Mouse (Mus musculus): ENCODE measurements around the gene Itsn2. TPM values are rescaled to one million over a fixed set of nuclear protein-coding genes. Genes with fewer than 3 reads are reported as not detected.
"Not testable (repeated sequence)": the region's sequence is repeated elsewhere in the genome, so short reads cannot be mapped to it uniquely, and the experiment has no call there.

Itsn2 gene
- polyA plus RNA-seq, 1 experiment from 2014 or later = 20.6 TPM

GRCm38 (mm10) chr12:4685441-4685840, 93.0 kb downstream of the Itsn2 start:
- H3K36me3 ChIP-seq (ENCODE audit: control insufficient read depth, insufficient read depth, low read length) = no peaks in the 10 kb centered on the region
- H3K9me3 ChIP-seq (ENCODE audit: control insufficient read depth, low read length) = no peaks in the 10 kb centered on the region
- no peak overlapping the region for H3K9ac ChIP-seq (ENCODE audit: low read depth, low read length)
- DNase-seq (ENCODE audit: low spot score) = no peak
- no peak overlapping the region for H3K27ac ChIP-seq (ENCODE audit: low read depth, low read length)
- no peak overlapping the region for H3K4me3 ChIP-seq (ENCODE audit: low read depth, low read length)
- no peaks in the 10 kb centered on the region for H3K27me3 ChIP-seq (ENCODE audit: control insufficient read depth, insufficient read depth, low read length)
- H3K4me2 ChIP-seq (replicated peaks; ENCODE audit: low read depth, low read length) = no peak overlapping the region
- H3K4me1 ChIP-seq (replicated peaks; ENCODE audit: control insufficient read depth, insufficient read depth, low read length) = no peaks in the 10 kb centered on the region
- 88% methylated on average over 4 of the region's 4 CpGs for WGBS
- ATAC-seq (ENCODE audit: low FRiP score) = no peak

GRCm38 (mm10) chr12:4688386-4688785, 95.9 kb downstream of the Itsn2 start:
- Histone ChIP-seq H3K4me2 (replicated peaks; ENCODE audit: low read depth, low read length) (no peak overlapping the region), H3K9me3 (ENCODE audit: control insufficient read depth, low read length) (no peaks in the 10 kb centered on the region), H3K4me3 (ENCODE audit: low read depth, low read length) (no peak overlapping the region), H3K27ac (ENCODE audit: low read depth, low read length) (no peak overlapping the region), H3K36me3 (ENCODE audit: control insufficient read depth, insufficient read depth, low read length) (no peaks in the 10 kb centered on the region), H3K27me3 (ENCODE audit: control insufficient read depth, insufficient read depth, low read length) (no peaks in the 10 kb centered on the region), H3K4me1 (replicated peaks; ENCODE audit: control insufficient read depth, insufficient read depth, low read length) (no peaks in the 10 kb centered on the region), H3K9ac (ENCODE audit: low read depth, low read length) (no peak overlapping the region)
- DNase-seq (ENCODE audit: low spot score) (no peak), ATAC-seq (ENCODE audit: low FRiP score) (no peak)
- 95% methylated on average over 2 of the region's 2 CpGs for WGBS

GRCm38 (mm10) chr12:4689341-4689740, 96.9 kb downstream of the Itsn2 start:
- WGBS = 92% methylated on average over 14 of the region's 14 CpGs

GRCm38 (mm10) chr12:4691193-4691592, 98.8 kb downstream of the Itsn2 start:
- no peak overlapping the region for H3K4me2 ChIP-seq (replicated peaks; ENCODE audit: low read depth, low read length)
- no peaks in the 10 kb centered on the region for H3K36me3 ChIP-seq (ENCODE audit: control insufficient read depth, insufficient read depth, low read length)
- DNase-seq (ENCODE audit: low spot score) = no peak
- ATAC-seq (ENCODE audit: low FRiP score) = no peak
- WGBS = 79% methylated on average over 3 of the region's 3 CpGs
- H3K9me3 ChIP-seq (ENCODE audit: control insufficient read depth, low read length) = no peaks in the 10 kb centered on the region
- no peak overlapping the region for H3K4me3 ChIP-seq (ENCODE audit: low read depth, low read length)
- H3K9ac ChIP-seq (ENCODE audit: low read depth, low read length) = no peak overlapping the region
- H3K4me1 ChIP-seq (replicated peaks; ENCODE audit: control insufficient read depth, insufficient read depth, low read length) = no peaks in the 10 kb centered on the region
- no peaks in the 10 kb centered on the region for H3K27me3 ChIP-seq (ENCODE audit: control insufficient read depth, insufficient read depth, low read length)
- H3K27ac ChIP-seq (ENCODE audit: low read depth, low read length) = no peak overlapping the region

More at GRCm38 (mm10) chr12:4689341-4689740, 96.9 kb downstream of the Itsn2 start:
- Histone ChIP-seq H3K4me2 (replicated peaks; ENCODE audit: low read depth, low read length) (no peak overlapping the region), H3K9me3 (ENCODE audit: control insufficient read depth, low read length) (no peaks in the 10 kb centered on the region), H3K36me3 (ENCODE audit: control insufficient read depth, insufficient read depth, low read length) (no peaks in the 10 kb centered on the region), H3K27ac (ENCODE audit: low read depth, low read length) (no peak overlapping the region), H3K9ac (ENCODE audit: low read depth, low read length) (no peak overlapping the region), H3K27me3 (ENCODE audit: control insufficient read depth, insufficient read depth, low read length) (no peaks in the 10 kb centered on the region), H3K4me1 (replicated peaks; ENCODE audit: control insufficient read depth, insufficient read depth, low read length) (no peaks in the 10 kb centered on the region), H3K4me3 (ENCODE audit: low read depth, low read length) (no peak overlapping the region)
- DNase-seq (ENCODE audit: low spot score) = no peak
- ATAC-seq (ENCODE audit: low FRiP score) = no peak

GRCm38 (mm10) chr12:4694534-4694933, 102.1 kb downstream of the Itsn2 start:
- Histone ChIP-seq H3K4me2 (replicated peaks; ENCODE audit: low read depth, low read length) (no peak overlapping the region), H3K27me3 (ENCODE audit: control insufficient read depth, insufficient read depth, low read length) (no peaks in the 10 kb centered on the region), H3K27ac (ENCODE audit: low read depth, low read length) (no peak overlapping the region), H3K4me3 (ENCODE audit: low read depth, low read length) (no peak overlapping the region), H3K9me3 (ENCODE audit: control insufficient read depth, low read length) (no peaks in the 10 kb centered on the region), H3K9ac (ENCODE audit: low read depth, low read length) (no peak overlapping the region), H3K36me3 (ENCODE audit: control insufficient read depth, insufficient read depth, low read length) (no peaks in the 10 kb centered on the region), H3K4me1 (replicated peaks; ENCODE audit: control insufficient read depth, insufficient read depth, low read length) (no peaks in the 10 kb centered on the region)
- 80% methylated on average over 1 of the region's 1 CpGs for WGBS
- no peak for ATAC-seq (ENCODE audit: low FRiP score)
- DNase-seq (ENCODE audit: low spot score) = no peak

GRCm38 (mm10) chr12:4705626-4706025, 113.2 kb downstream of the Itsn2 start:
- ATAC-seq (ENCODE audit: low FRiP score); DNase-seq (ENCODE audit: low spot score): not testable (repeated sequence)
- WGBS = 79% methylated on average over 6 of the region's 6 CpGs

GRCm38 (mm10) chr12:4706175-4706574, 113.7 kb downstream of the Itsn2 start:
- H3K4me1 ChIP-seq (replicated peaks; ENCODE audit: control insufficient read depth, insufficient read depth, low read length) = no peaks in the 10 kb centered on the region
- no peak overlapping the region for H3K9ac ChIP-seq (ENCODE audit: low read depth, low read length)
- no peak for DNase-seq (ENCODE audit: low spot score)
- no peaks in the 10 kb centered on the region for H3K36me3 ChIP-seq (ENCODE audit: control insufficient read depth, insufficient read depth, low read length)
- H3K4me2 ChIP-seq (replicated peaks; ENCODE audit: low read depth, low read length) = no peak overlapping the region
- WGBS = 93% methylated on average over 5 of the region's 5 CpGs
- no peak overlapping the region for H3K4me3 ChIP-seq (ENCODE audit: low read depth, low read length)
- no peak overlapping the region for H3K27ac ChIP-seq (ENCODE audit: low read depth, low read length)
- H3K27me3 ChIP-seq (ENCODE audit: control insufficient read depth, insufficient read depth, low read length) = no peaks in the 10 kb centered on the region
- ATAC-seq (ENCODE audit: low FRiP score) = no peak
- H3K9me3 ChIP-seq (ENCODE audit: control insufficient read depth, low read length) = no peaks in the 10 kb centered on the region

More at GRCm38 (mm10) chr12:4705626-4706025, 113.2 kb downstream of the Itsn2 start:
- H3K4me1 ChIP-seq (replicated peaks; ENCODE audit: control insufficient read depth, insufficient read depth, low read length); H3K9me3 ChIP-seq (ENCODE audit: control insufficient read depth, low read length); H3K4me2 ChIP-seq (replicated peaks; ENCODE audit: low read depth, low read length); H3K4me3 ChIP-seq (ENCODE audit: low read depth, low read length); H3K36me3 ChIP-seq (ENCODE audit: control insufficient read depth, insufficient read depth, low read length); H3K9ac ChIP-seq (ENCODE audit: low read depth, low read length); H3K27ac ChIP-seq (ENCODE audit: low read depth, low read length); H3K27me3 ChIP-seq (ENCODE audit: control insufficient read depth, insufficient read depth, low read length): not testable (repeated sequence)

- Histone ChIP-seq H3K27me3 (ENCODE audit: control insufficient read depth, insufficient read depth, low read length) (no peaks in the 10 kb centered on the region), H3K4me1 (replicated peaks; ENCODE audit: control insufficient read depth, insufficient read depth, low read length) (no peaks in the 10 kb centered on the region), H3K36me3 (ENCODE audit: control insufficient read depth, insufficient read depth, low read length) (no peaks in the 10 kb centered on the region), H3K4me2 (replicated peaks; ENCODE audit: low read depth, low read length) (no peak overlapping the region), H3K9ac (ENCODE audit: low read depth, low read length) (no peak overlapping the region), H3K4me3 (ENCODE audit: low read depth, low read length) (no peak overlapping the region), H3K9me3 (ENCODE audit: control insufficient read depth, low read length) (no peaks in the 10 kb centered on the region), H3K27ac (ENCODE audit: low read depth, low read length) (no peak overlapping the region)
- ATAC-seq (ENCODE audit: low FRiP score) = no peak
- DNase-seq (ENCODE audit: low spot score) = no peak
- 85% methylated on average over 10 of the region's 10 CpGs for WGBS
These were observed 114.5 kb downstream of the Itsn2 start for GRCm38 (mm10) chr12:4706901-4707300.

GRCm38 (mm10) chr12:4707488-4708017, 115.1 kb downstream of the Itsn2 start:
- no peaks in the 10 kb centered on the region for H3K9me3 ChIP-seq (ENCODE audit: control insufficient read depth, low read length)
- DNase-seq (ENCODE audit: low spot score) = no peak
- 95% methylated on average over 14 of the region's 14 CpGs for WGBS

More at GRCm38 (mm10) chr12:4707488-4708017, 115.1 kb downstream of the Itsn2 start:
- H3K4me1 ChIP-seq (replicated peaks; ENCODE audit: control insufficient read depth, insufficient read depth, low read length) = no peaks in the 10 kb centered on the region
- no peak for ATAC-seq (ENCODE audit: low FRiP score)
- no peak overlapping the region for H3K4me2 ChIP-seq (replicated peaks; ENCODE audit: low read depth, low read length)
- no peak overlapping the region for H3K27ac ChIP-seq (ENCODE audit: low read depth, low read length)
- no peak overlapping the region for H3K4me3 ChIP-seq (ENCODE audit: low read depth, low read length)
- H3K9ac ChIP-seq (ENCODE audit: low read depth, low read length) = no peak overlapping the region
- H3K27me3 ChIP-seq (ENCODE audit: control insufficient read depth, insufficient read depth, low read length) = no peaks in the 10 kb centered on the region
- no peaks in the 10 kb centered on the region for H3K36me3 ChIP-seq (ENCODE audit: control insufficient read depth, insufficient read depth, low read length)
